Mouse (Mus musculus) myocyte (in vitro differentiated cells): ENCODE measurements around the gene Wnt10a.

Experiments
- CEBPB ChIP-seq: IDR thresholded peaks from 2 replicates; pipeline ENCODE4 v1.6.1; 2011; ENCODE audit warnings: mild to moderate bottlenecking, moderate library complexity; ENCODE audit not compliant: poor library complexity, insufficient read depth, severe bottlenecking
- MAX ChIP-seq: IDR thresholded peaks from one replicate; pipeline ENCODE4 v1.6.1; 2011; ENCODE audit warnings: low read depth, mild to moderate bottlenecking, control low read depth
- POLR2A ChIP-seq: IDR thresholded peaks from one replicate; pipeline ENCODE4 v1.6.1; 2011; ENCODE audit warnings: low read depth, mild to moderate bottlenecking, control low read depth, moderate library complexity; ENCODE audit not compliant: insufficient read length
- REST ChIP-seq: IDR thresholded peaks from one replicate; pipeline ENCODE4 v1.6.1; 2011; ENCODE audit warnings: mild to moderate bottlenecking, control low read depth, moderate library complexity; ENCODE audit not compliant: insufficient read depth, insufficient read length
- TCF12 ChIP-seq: IDR thresholded peaks from one replicate; pipeline ENCODE4 v1.6.1; 2011; ENCODE audit warnings: mild to moderate bottlenecking, control low read depth; ENCODE audit not compliant: poor library complexity, insufficient read depth, severe bottlenecking
- TCF3 ChIP-seq: IDR thresholded peaks from one replicate; pipeline ENCODE4 v1.6.1; 2011; ENCODE audit warnings: low read depth, control low read depth; ENCODE audit not compliant: insufficient read length

GRCm38 (mm10) chr1:74771845-74771930, 19.6 kb upstream of the Wnt10a start, which contains the start of gene Wnt6:
- no peak for TF ChIP-seq POLR2A
- no peak for TF ChIP-seq CEBPB
- no peak for TF ChIP-seq TCF3
- TF ChIP-seq MAX = no peak
- no peak for TF ChIP-seq REST
- TF ChIP-seq TCF12 = no peak
